Mouse (Mus musculus): ENCODE measurements around the gene Fam43a. TPM values are rescaled to one million over a fixed set of nuclear protein-coding genes. Genes with fewer than 3 reads are reported as not detected.

Fam43a gene
- total RNA-seq, 2 experiments from 2014 or later: 17.3 to 18.1 TPM

DNA sequence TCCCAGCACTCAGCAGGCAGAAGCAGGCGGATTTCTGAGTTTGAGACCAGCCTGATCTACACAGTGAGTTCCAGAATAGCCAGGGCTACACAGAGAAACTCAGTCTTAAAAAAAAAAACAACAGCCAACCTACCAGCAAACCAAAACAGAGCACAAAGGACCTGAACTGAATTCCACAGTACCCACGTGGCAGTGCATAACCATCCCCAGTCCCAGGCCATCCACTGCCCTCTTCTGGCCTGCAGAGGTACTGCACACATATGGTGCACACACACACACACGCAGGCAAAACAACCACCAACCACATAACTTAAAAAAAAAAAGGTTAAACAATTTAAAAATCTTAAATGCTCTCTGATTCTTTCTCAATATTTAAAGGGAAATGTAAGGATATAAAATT is 42.7 kb downstream of the Fam43a start:
- no peak overlapping the region for H3K27ac ChIP-seq
- TF ChIP-seq CTCF (IDR thresholded peaks at IDR 0.05): no peak; the same call in 1 of the 2 replicates
- DNase-seq (ENCODE audit: extremely low spot score in 1 of 2, low spot score in 2 of 2): no peak
- intact Hi-C loops (cut with DNase I): no loop called here
- no peak overlapping the region for H3K4me3 ChIP-seq

DNA sequence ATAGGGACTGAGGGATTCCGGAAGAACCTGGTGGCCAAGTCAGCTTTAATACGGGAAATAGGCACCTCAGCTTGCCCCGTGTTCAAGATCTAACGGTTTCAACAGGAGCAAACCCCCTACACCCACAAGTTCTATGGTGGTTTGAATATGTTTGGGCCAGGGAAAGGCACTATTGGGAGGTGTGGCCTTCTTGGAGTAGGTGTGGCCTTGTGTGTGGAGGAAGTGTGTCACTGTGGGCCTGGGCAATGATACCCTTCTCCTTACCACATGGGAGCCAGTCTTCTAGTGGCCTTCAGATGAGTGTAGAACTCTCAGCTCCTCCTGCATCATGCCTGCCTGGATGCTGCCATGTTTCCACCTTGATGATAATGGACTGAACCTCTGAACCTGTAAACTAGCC is 45.5 kb downstream of the Fam43a start:
- DNase-seq (ENCODE audit: extremely low spot score in 1 of 2, low spot score in 2 of 2): no peak
- no peak overlapping the region for H3K4me3 ChIP-seq
- no peak overlapping the region for H3K27ac ChIP-seq
- no peak for TF ChIP-seq CTCF (IDR thresholded peaks at IDR 0.05)
- intact Hi-C loops (cut with DNase I): no loop called here

DNA sequence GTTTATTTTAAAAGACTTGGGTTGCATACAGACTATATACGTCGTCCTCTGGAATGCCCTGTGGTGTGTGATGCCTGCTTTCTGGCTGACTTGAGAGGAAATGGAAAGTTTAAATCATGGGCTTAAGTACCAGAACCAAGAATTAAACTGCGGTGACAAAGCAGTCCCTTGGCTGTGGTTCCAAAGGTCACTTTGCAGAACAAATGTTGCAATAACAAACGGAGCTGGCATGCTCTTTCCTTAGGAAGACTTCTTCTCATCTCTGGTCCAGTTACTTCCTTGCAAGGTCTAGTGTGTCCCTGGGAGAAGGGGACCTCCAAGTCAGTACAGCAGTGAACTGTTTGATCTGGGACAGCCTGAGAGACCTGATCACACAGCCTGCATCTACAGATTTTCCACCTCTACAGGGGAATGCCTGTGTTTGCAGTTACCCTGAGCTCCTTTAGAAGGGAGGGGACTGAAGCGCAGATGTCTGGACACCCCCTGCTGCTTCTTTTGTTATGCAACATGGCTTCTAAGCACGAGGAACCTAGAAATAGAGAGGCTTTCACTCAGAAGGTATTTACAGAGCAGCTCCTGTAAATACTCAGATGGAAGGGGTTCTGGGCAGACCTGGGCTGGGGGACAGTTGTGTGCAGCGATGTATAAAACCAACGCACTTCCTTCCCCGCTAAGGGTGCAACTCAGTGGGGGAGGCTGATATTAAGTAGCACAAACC is 46.5 kb downstream of the Fam43a start:
- DNase-seq (ENCODE audit: extremely low spot score in 1 of 2, low spot score in 2 of 2): no peak
- H3K4me3 ChIP-seq: no peak overlapping the region
- intact Hi-C loops (cut with DNase I): no loop called here
- no peak overlapping the region for H3K27ac ChIP-seq
- TF ChIP-seq CTCF (IDR thresholded peaks at IDR 0.05): no peak

DNA sequence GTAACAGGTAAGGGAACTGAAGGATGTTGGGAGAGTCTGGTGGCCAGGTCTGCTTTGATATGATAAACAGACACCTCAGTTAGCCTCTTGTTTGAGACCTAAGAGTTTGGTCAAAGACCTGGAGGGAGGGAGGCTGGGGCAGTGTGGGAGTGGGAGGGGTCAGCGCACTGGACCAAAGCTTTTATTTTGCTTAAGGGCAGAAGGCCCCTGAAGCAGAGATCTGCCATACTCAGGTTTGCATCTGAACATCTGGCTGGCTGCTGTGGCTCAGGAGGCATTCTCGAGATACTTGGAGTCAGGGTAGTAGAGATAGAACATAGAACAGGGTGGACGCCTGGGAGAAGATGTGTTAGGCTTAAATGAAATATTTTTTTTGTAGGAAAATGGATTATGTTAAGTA is 47.3 kb downstream of the Fam43a start:
- no peak for DNase-seq (ENCODE audit: extremely low spot score in 1 of 2, low spot score in 2 of 2)
- H3K4me3 ChIP-seq: no peak overlapping the region
- no peak for TF ChIP-seq CTCF (IDR thresholded peaks at IDR 0.05)
- intact Hi-C loops (cut with DNase I): no loop called here
- H3K27ac ChIP-seq: no peak overlapping the region

DNA sequence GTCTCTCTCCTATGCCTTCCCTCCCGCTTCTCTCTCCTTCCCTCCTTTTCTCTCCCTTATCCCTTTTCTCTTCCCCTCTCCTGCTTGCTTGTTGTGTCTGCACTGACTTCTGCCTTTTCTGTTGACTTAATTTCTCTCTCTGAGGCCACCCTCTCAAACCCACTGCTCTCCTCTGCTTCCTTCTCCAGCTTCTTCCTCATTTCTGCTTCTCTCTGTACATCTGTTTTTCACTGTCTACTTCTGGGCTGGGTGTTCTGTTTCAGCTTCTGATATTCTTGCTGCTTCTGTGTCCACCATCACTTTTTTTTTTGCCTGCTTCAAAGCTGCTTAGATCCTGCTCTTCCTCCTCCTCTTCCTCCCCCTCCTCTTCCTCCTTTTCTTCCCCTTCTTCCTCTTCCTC is 51.8 kb downstream of the Fam43a start:
- no peak for TF ChIP-seq CTCF (IDR thresholded peaks at IDR 0.05)
- DNase-seq (ENCODE audit: extremely low spot score in 1 of 2, low spot score in 2 of 2): no peak
- no peak overlapping the region for H3K4me3 ChIP-seq
- intact Hi-C loops (cut with DNase I): no loop called here
- no peak overlapping the region for H3K27ac ChIP-seq

Other genes with a start within 250 kb of the Fam43a start
- 10 to 100 TPM; 71.3 to 73.7 TPM for gene Atp13a3, start 193.7 kb upstream of the Fam43a start, total RNA-seq (2021)
- gene Tmem44, start 48.9 kb upstream of the Fam43a start, total RNA-seq (2021): 10 to 100 TPM; 69.9 to 74.0 TPM
- 10 to 100 TPM; 21.2 to 23.2 TPM for gene Lsg1, start 12.1 kb upstream of the Fam43a start, total RNA-seq (2021)